Mouse (Mus musculus): ENCODE measurements at regions not wholly inside any gene's neighbourhood (a gene's known extent, or its start where the extent isn't known, plus 50 kb on each side); places are given as distances from the start of the nearest gene placed in this dataset.

GRCm38 (mm10) chr8:92179327-92179726 lies 178.1 kb upstream of the Irx5 start:
- TF ChIP-seq CTCF (IDR thresholded peaks at IDR 0.05) (no peak), EP300 (IDR thresholded peaks at IDR 0.05) (no peak)

Measured in lung, postnatal 0 days (tissue).